Mouse (Mus musculus) embryonic facial prominence, embryonic 11.5 days (tissue): ENCODE measurements at regions not wholly inside any gene's neighbourhood (a gene's known extent, or its start where the extent isn't known, plus 50 kb on each side); places are given as distances from the start of the nearest gene placed in this dataset.
A peak's percentile ranks its signal among the peaks of the same experiment; 100 is the strongest.

Source experiments
- ATAC-seq: fragments of 200-750 bp; cut with Nextera tagmentation; replicated peaks from 2 replicates; pipeline ENCODE4 v1.8.0; 2017; ENCODE audit warnings: low read depth; ENCODE audit not compliant: insufficient number of reproducible peaks, low FRiP score, low TSS enrichment
- DNase-seq: peaks from one replicate; pipeline ENCODE4 v3.0.0-alpha.2; 2015; ENCODE audit warnings: low spot score
- H3K27ac ChIP-seq: fragments of 300-500 bp; sonication (generic); replicated peaks from 2 replicates; pipeline ENCODE4 v1.5.1; 2014; ENCODE audit warnings: mild to moderate bottlenecking, low read depth, low read length, control low read depth
- H3K27me3 ChIP-seq: fragments of 300-500 bp; sonication (generic); 2 replicates; pipeline ENCODE4 v1.6.1; 2014; ENCODE audit warnings: mild to moderate bottlenecking, low read length, moderate library complexity, mixed read lengths; ENCODE audit not compliant: control insufficient read depth, insufficient read depth
- H3K36me3 ChIP-seq: fragments of 300-500 bp; sonication (generic); replicated peaks from 2 replicates; pipeline ENCODE4 v1.6.1; 2014; ENCODE audit warnings: low read depth, mild to moderate bottlenecking, low read length, moderate library complexity, mixed read lengths; ENCODE audit not compliant: control insufficient read depth, insufficient read depth
- H3K4me1 ChIP-seq: fragments of 300-500 bp; sonication (generic); 2 replicates; pipeline ENCODE4 v1.6.1; 2014; ENCODE audit warnings: low read length, mixed read lengths; ENCODE audit not compliant: control insufficient read depth, insufficient read depth
- H3K4me2 ChIP-seq: fragments of 300-500 bp; sonication (generic); 2 replicates; pipeline ENCODE4 v1.6.1; 2014; ENCODE audit warnings: low read depth, mild to moderate bottlenecking, control low read depth, low read length, moderate library complexity
- H3K4me3 ChIP-seq: fragments of 300-500 bp; sonication (generic); 2 replicates; pipeline ENCODE4 v1.5.1; 2014; ENCODE audit warnings: low read depth, low read length, control low read depth
- H3K9ac ChIP-seq: fragments of 300-500 bp; sonication (generic); replicated peaks from 2 replicates; pipeline ENCODE4 v1.6.1; 2014; ENCODE audit warnings: mild to moderate bottlenecking, control low read depth, low read length
- H3K9me3 ChIP-seq: fragments of 300-500 bp; sonication (generic); replicated peaks from 2 replicates; pipeline ENCODE4 v1.6.1; 2016; ENCODE audit warnings: mild to moderate bottlenecking, low read length, inconsistent platforms, mixed read lengths; ENCODE audit not compliant: control insufficient read depth
- WGBS: fragments of 180-500 bp; shearing (Covaris S2); extraction: QIAGEN DNeasy Blood & Tissue Kit; methylation state at CpG from one replicate; pipeline ENCODE4 v1.1.7; 2014; 5-methylcytosine and 5-hydroxymethylcytosine counted together

GRCm38 (mm10) chr8:126720473-126721145 lies 126.8 kb upstream of the Irf2bp2 start:
- H3K4me1 ChIP-seq = no peaks in the 10 kb centered on the region
- no peak for ATAC-seq
- no peak overlapping the region for H3K4me2 ChIP-seq
- H3K27ac ChIP-seq = no peak overlapping the region
- no peaks in the 10 kb centered on the region for H3K36me3 ChIP-seq
- H3K9ac ChIP-seq = no peak overlapping the region
- DNase-seq = no peak
- H3K27me3 ChIP-seq = no peaks in the 10 kb centered on the region
- no peak overlapping the region for H3K4me3 ChIP-seq
- 91% methylated on average over 4 of the region's 4 CpGs for WGBS
- H3K9me3 ChIP-seq = no peaks in the 10 kb centered on the region

GRCm38 (mm10) chr8:126719748-126720147 lies 126.0 kb upstream of the Irf2bp2 start:
- H3K4me3 ChIP-seq = no peak overlapping the region
- ATAC-seq (no peak), DNase-seq (no peak)
- H3K9ac ChIP-seq = no peak overlapping the region
- no peaks in the 10 kb centered on the region for H3K9me3 ChIP-seq
- H3K36me3 ChIP-seq = no peaks in the 10 kb centered on the region
- WGBS = 76% methylated on average over 2 of the region's 2 CpGs
- no peak overlapping the region for H3K4me2 ChIP-seq
- no peaks in the 10 kb centered on the region for H3K4me1 ChIP-seq
- H3K27ac ChIP-seq = no peak overlapping the region
- H3K27me3 ChIP-seq = no peaks in the 10 kb centered on the region

GRCm38 (mm10) chr8:126717652-126718155 lies 123.9 kb upstream of the Irf2bp2 start:
- no peaks in the 10 kb centered on the region for H3K9me3 ChIP-seq
- no peaks in the 10 kb centered on the region for H3K27me3 ChIP-seq
- H3K36me3 ChIP-seq = no peaks in the 10 kb centered on the region
- DNase-seq (no peak), ATAC-seq (no peak)
- no peak overlapping the region for H3K4me2 ChIP-seq
- H3K4me3 ChIP-seq = no peak overlapping the region
- 82% methylated on average over 2 of the region's 2 CpGs for WGBS
- H3K9ac ChIP-seq = no peak overlapping the region
- H3K27ac ChIP-seq = no peak overlapping the region
- H3K4me1 ChIP-seq = no peaks in the 10 kb centered on the region

- Histone ChIP-seq H3K9me3 (no peaks in the 10 kb centered on the region), H3K27me3 (no peaks in the 10 kb centered on the region), H3K4me2 (no peak overlapping the region), H3K4me1 (no peaks in the 10 kb centered on the region), H3K36me3 (no peaks in the 10 kb centered on the region), H3K4me3 (no peak overlapping the region), H3K9ac (no peak overlapping the region), H3K27ac (no peak overlapping the region)
- DNase-seq (no peak), ATAC-seq (no peak)
- WGBS = 94% methylated on average over 1 of the region's 1 CpGs
Measured at GRCm38 (mm10) chr8:126715666-126716065, 121.9 kb upstream of the Irf2bp2 start.

- no peak overlapping the region for H3K4me2 ChIP-seq
- no peak overlapping the region for H3K27ac ChIP-seq
- WGBS = 54% methylated on average over 8 of the region's 8 CpGs
- DNase-seq (peak; percentile 9), ATAC-seq (no peak)
- H3K27me3 ChIP-seq = no peaks in the 10 kb centered on the region
- no peaks in the 10 kb centered on the region for H3K9me3 ChIP-seq
- H3K36me3 ChIP-seq = no peaks in the 10 kb centered on the region
- no peaks in the 10 kb centered on the region for H3K4me1 ChIP-seq
- H3K9ac ChIP-seq = no peak overlapping the region
- no peak overlapping the region for H3K4me3 ChIP-seq
Measured at GRCm38 (mm10) chr8:126713602-126714145, 119.9 kb upstream of the Irf2bp2 start.

GRCm38 (mm10) chr8:126713181-126713580 lies 119.4 kb upstream of the Irf2bp2 start:
- Histone ChIP-seq H3K9ac (no peak overlapping the region), H3K4me1 (no peaks in the 10 kb centered on the region), H3K27me3 (no peaks in the 10 kb centered on the region), H3K36me3 (no peaks in the 10 kb centered on the region), H3K4me3 (no peak overlapping the region), H3K27ac (no peak overlapping the region), H3K4me2 (no peak overlapping the region), H3K9me3 (no peaks in the 10 kb centered on the region)
- DNase-seq = no peak
- ATAC-seq = no peak
- 41% methylated on average over 4 of the region's 4 CpGs for WGBS

- no peak overlapping the region for H3K9ac ChIP-seq
- peak; percentile 35 for DNase-seq
Measured at GRCm38 (mm10) chr8:126712749-126713148, 119.0 kb upstream of the Irf2bp2 start.

GRCm38 (mm10) chr8:126708956-126709355 lies 115.2 kb upstream of the Irf2bp2 start:
- H3K27ac ChIP-seq = no peak overlapping the region
- H3K4me3 ChIP-seq = no peak overlapping the region
- H3K4me1 ChIP-seq = no peaks in the 10 kb centered on the region
- no peaks in the 10 kb centered on the region for H3K27me3 ChIP-seq
- no peaks in the 10 kb centered on the region for H3K36me3 ChIP-seq
- H3K4me2 ChIP-seq = no peak overlapping the region
- H3K9ac ChIP-seq = no peak overlapping the region
- H3K9me3 ChIP-seq = no peaks in the 10 kb centered on the region
- no peak for ATAC-seq
- WGBS = 74% methylated on average over 2 of the region's 2 CpGs
- DNase-seq = no peak

More at GRCm38 (mm10) chr8:126712749-126713148, 119.0 kb upstream of the Irf2bp2 start:
- H3K4me2 ChIP-seq = no peak overlapping the region
- H3K36me3 ChIP-seq = no peaks in the 10 kb centered on the region
- H3K4me3 ChIP-seq = no peak overlapping the region
- no peaks in the 10 kb centered on the region for H3K4me1 ChIP-seq
- 50% methylated on average over 6 of the region's 6 CpGs for WGBS
- no peak for ATAC-seq
- no peaks in the 10 kb centered on the region for H3K27me3 ChIP-seq
- no peaks in the 10 kb centered on the region for H3K9me3 ChIP-seq
- no peak overlapping the region for H3K27ac ChIP-seq
